Mouse (Mus musculus): ENCODE data around the gene Vmn1r215.

GRCm38 (mm10) chr13:23120611-23121010 lies 52.8 kb downstream of the Vmn1r215 start:
- TF ChIP-seq EP300 (IDR thresholded peaks at IDR 0.05; ENCODE audit: low read depth) (no peak), CTCF (IDR thresholded peaks at IDR 0.05; ENCODE audit: low read depth) (no peak)

Measured in heart, postnatal 0 days (tissue).